Mouse (Mus musculus): ENCODE results near the gene Mfap1b. TPM values are rescaled to one million over a fixed set of nuclear protein-coding genes. Genes with fewer than 3 reads are reported as not detected.
A peak's percentile ranks its signal among the peaks of the same experiment; 100 is the strongest.

Gene Mfap1b
- polyA plus RNA-seq, 1 experiment, result 22.0 TPM

- no peak overlapping the region for H3K4me3 ChIP-seq (replicated peaks; ENCODE audit: control insufficient read depth, low read depth, low read length)
- no peak overlapping the region for H3K27ac ChIP-seq (ENCODE audit: control insufficient read depth, insufficient read depth, low read depth, low read length, poor library complexity)
- WGBS, result 27% methylated on average over 3 of the region's 3 CpGs
- H3K4me1 ChIP-seq (ENCODE audit: control insufficient read depth, insufficient read depth, low read length), result peaks cover under 1% of the 10 kb centered on the region; the same call in 1 of the 2 replicates
- TF ChIP-seq CTCF (IDR thresholded peaks at IDR 0.05; ENCODE audit: control insufficient read depth, insufficient read depth, low read length) (no peak), POLR2A (IDR thresholded peaks at IDR 0.05; ENCODE audit: borderline replicate concordance, control insufficient read depth, low read depth, low read length) (no peak)
Measured at GRCm38 (mm10) chr2:121447006-121447405, 26.9 kb downstream of the Mfap1b start.

GRCm38 (mm10) chr2:121446506-121446905 is 27.4 kb downstream of the Mfap1b start:
- no peak overlapping the region for H3K4me3 ChIP-seq (replicated peaks; ENCODE audit: control insufficient read depth, low read depth, low read length)
- peaks cover 1% of the 10 kb centered on the region; the same call in 1 of the 2 replicates for H3K4me1 ChIP-seq (ENCODE audit: control insufficient read depth, insufficient read depth, low read length)
- TF ChIP-seq CTCF (IDR thresholded peaks at IDR 0.05; ENCODE audit: control insufficient read depth, insufficient read depth, low read length) (no peak), POLR2A (IDR thresholded peaks at IDR 0.05; ENCODE audit: borderline replicate concordance, control insufficient read depth, low read depth, low read length) (no peak)
- no peak overlapping the region for H3K27ac ChIP-seq (ENCODE audit: control insufficient read depth, insufficient read depth, low read depth, low read length, poor library complexity)
- WGBS, result 76% methylated on average over 4 of the region's 4 CpGs

- no peak for TF ChIP-seq CTCF (IDR thresholded peaks at IDR 0.05; ENCODE audit: control insufficient read depth, insufficient read depth, low read length)
- H3K4me3 ChIP-seq (replicated peaks; ENCODE audit: control insufficient read depth, low read depth, low read length), result no peak overlapping the region
- peaks cover 1% of the 10 kb centered on the region; the same call in 1 of the 2 replicates for H3K4me1 ChIP-seq (ENCODE audit: control insufficient read depth, insufficient read depth, low read length)
- no peak overlapping the region for H3K27ac ChIP-seq (ENCODE audit: control insufficient read depth, insufficient read depth, low read depth, low read length, poor library complexity)
- 67% methylated on average over 3 of the region's 3 CpGs for WGBS
Measured at GRCm38 (mm10) chr2:121445117-121445516, 28.8 kb downstream of the Mfap1b start.

GRCm38 (mm10) chr2:121444178-121444577 is 29.7 kb downstream of the Mfap1b start, which contains the start of gene Ell3:
TSS of gene Ell3 (minus strand) at chr2:121444278.
- H3K27ac ChIP-seq (ENCODE audit: control insufficient read depth, insufficient read depth, low read depth, low read length, poor library complexity), result no peak within 1 kb of the TSS
- WGBS, result 91% methylated on average over 1 of the region's 1 CpGs
- H3K4me1 ChIP-seq (ENCODE audit: control insufficient read depth, insufficient read depth, low read length), result peaks cover 1% of the 10 kb centered on the region; the same call in 1 of the 2 replicates
- TF ChIP-seq CTCF (IDR thresholded peaks at IDR 0.05; ENCODE audit: control insufficient read depth, insufficient read depth, low read length), result no peak
- no peak for TF ChIP-seq POLR2A (IDR thresholded peaks at IDR 0.05; ENCODE audit: borderline replicate concordance, control insufficient read depth, low read depth, low read length)
- H3K4me3 ChIP-seq (replicated peaks; ENCODE audit: control insufficient read depth, low read depth, low read length), result no peak within 1 kb of the TSS

- H3K4me1 ChIP-seq (ENCODE audit: control insufficient read depth, insufficient read depth, low read length), result peaks cover 1% of the 10 kb centered on the region; the same call in 1 of the 2 replicates
- H3K4me3 ChIP-seq (replicated peaks; ENCODE audit: control insufficient read depth, low read depth, low read length), result peak overlapping the region; percentile 64
- H3K27ac ChIP-seq (ENCODE audit: control insufficient read depth, insufficient read depth, low read depth, low read length, poor library complexity), result no peak overlapping the region
Measured at GRCm38 (mm10) chr2:121443068-121443349, 30.9 kb downstream of the Mfap1b start.

GRCm38 (mm10) chr2:121442259-121443067 is 31.4 kb downstream of the Mfap1b start:
- no peak for TF ChIP-seq POLR2A (IDR thresholded peaks at IDR 0.05; ENCODE audit: borderline replicate concordance, control insufficient read depth, low read depth, low read length)
- TF ChIP-seq CTCF (IDR thresholded peaks at IDR 0.05; ENCODE audit: control insufficient read depth, insufficient read depth, low read length), result no peak
- peak overlapping the region; percentile 13; the same call in 1 of the 2 replicates for H3K27ac ChIP-seq (ENCODE audit: control insufficient read depth, insufficient read depth, low read depth, low read length, poor library complexity)
- H3K4me3 ChIP-seq (replicated peaks; ENCODE audit: control insufficient read depth, low read depth, low read length), result peak overlapping the region; percentile 64
- WGBS, result under 1% methylated on average over 30 of the region's 30 CpGs
- H3K4me1 ChIP-seq (ENCODE audit: control insufficient read depth, insufficient read depth, low read length), result peaks cover 1% of the 10 kb centered on the region; the same call in 1 of the 2 replicates

More at GRCm38 (mm10) chr2:121443068-121443349, 30.9 kb downstream of the Mfap1b start:
- TF ChIP-seq CTCF (IDR thresholded peaks at IDR 0.05; ENCODE audit: control insufficient read depth, insufficient read depth, low read length), result no peak
- no peak for TF ChIP-seq POLR2A (IDR thresholded peaks at IDR 0.05; ENCODE audit: borderline replicate concordance, control insufficient read depth, low read depth, low read length)
- 5% methylated on average over 8 of the region's 8 CpGs for WGBS

GRCm38 (mm10) chr2:121441800-121442199 is 32.1 kb downstream of the Mfap1b start:
- Histone ChIP-seq H3K27ac (ENCODE audit: control insufficient read depth, insufficient read depth, low read depth, low read length, poor library complexity) (peak overlapping the region; percentile 13; the same call in 1 of the 2 replicates), H3K4me3 (replicated peaks; ENCODE audit: control insufficient read depth, low read depth, low read length) (peak overlapping the region; percentile 64), H3K4me1 (ENCODE audit: control insufficient read depth, insufficient read depth, low read length) (peaks cover 1% of the 10 kb centered on the region; the same call in 1 of the 2 replicates)
- no peak for TF ChIP-seq POLR2A (IDR thresholded peaks at IDR 0.05; ENCODE audit: borderline replicate concordance, control insufficient read depth, low read depth, low read length)
- no peak for TF ChIP-seq CTCF (IDR thresholded peaks at IDR 0.05; ENCODE audit: control insufficient read depth, insufficient read depth, low read length)
- WGBS, result 26% methylated on average over 11 of the region's 11 CpGs

- Histone ChIP-seq H3K4me1 (ENCODE audit: control insufficient read depth, insufficient read depth, low read length) (peaks cover 1% of the 10 kb centered on the region; the same call in 1 of the 2 replicates), H3K4me3 (replicated peaks; ENCODE audit: control insufficient read depth, low read depth, low read length) (no peak overlapping the region), H3K27ac (ENCODE audit: control insufficient read depth, insufficient read depth, low read depth, low read length, poor library complexity) (no peak overlapping the region)
- TF ChIP-seq CTCF (IDR thresholded peaks at IDR 0.05; ENCODE audit: control insufficient read depth, insufficient read depth, low read length), result no peak
- no peak for TF ChIP-seq POLR2A (IDR thresholded peaks at IDR 0.05; ENCODE audit: borderline replicate concordance, control insufficient read depth, low read depth, low read length)
- 72% methylated on average over 5 of the region's 5 CpGs for WGBS
Measured at GRCm38 (mm10) chr2:121440834-121441605, 32.8 kb downstream of the Mfap1b start.
